Mouse (Mus musculus): Measurements from ENCODE around the gene Mfsd14a.

GRCm38 (mm10) chr3:116595603-116595991, 66.9 kb downstream of the Mfsd14a start:
- no peak for TF ChIP-seq GATA1 (IDR thresholded peaks at IDR 0.05; ENCODE audit: low read length)
- no peak for TF ChIP-seq TAL1 (IDR thresholded peaks at IDR 0.05; ENCODE audit: low read length)
